Mouse (Mus musculus): ENCODE data around the gene Morc4. TPM values are rescaled to one million over a fixed set of nuclear protein-coding genes. Genes with fewer than 3 reads are reported as not detected.

Gene Morc4
- polyA plus RNA-seq, 1 experiment from 2014 or later: 6.5 TPM

DNA sequence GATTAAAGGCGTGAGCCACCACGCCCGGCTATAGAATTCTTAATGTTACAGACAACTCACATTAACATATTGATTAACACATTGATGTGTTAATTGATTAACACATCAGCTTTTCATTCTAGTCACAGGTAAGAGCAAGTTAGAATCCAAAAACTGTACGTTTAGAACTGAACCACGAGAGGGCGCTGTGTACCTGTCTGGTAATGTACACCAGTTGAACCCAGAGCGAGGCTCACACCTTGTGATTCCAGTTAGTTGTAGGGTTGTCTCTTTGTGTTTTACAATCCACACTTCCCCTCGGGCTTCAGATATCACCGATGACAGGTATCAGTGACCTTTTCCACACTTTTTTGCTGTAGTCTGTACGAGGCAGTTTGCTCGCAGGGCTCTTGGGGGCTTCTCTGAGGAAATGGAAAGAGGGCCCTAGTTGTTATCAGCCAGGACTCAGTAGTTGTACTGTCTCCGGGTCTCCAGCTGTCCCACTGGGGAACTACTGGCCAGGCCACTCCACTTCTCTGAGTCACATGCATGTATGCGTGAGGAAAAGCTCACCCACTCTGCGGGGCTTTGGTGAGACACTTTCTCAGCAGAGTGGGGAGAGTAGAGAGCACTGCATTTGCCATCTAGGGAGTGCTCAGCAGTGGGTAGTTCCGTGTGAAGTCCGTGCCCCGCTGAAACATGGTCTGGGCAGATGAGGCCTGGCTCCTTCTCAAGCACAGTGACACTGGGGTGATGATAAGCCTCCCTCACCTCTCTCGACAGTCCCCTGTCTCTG lies 97.0 kb downstream of the Morc4 start:
- no peaks in the 10 kb centered on the region for H3K9me3 ChIP-seq
- H3K4me3 ChIP-seq: no peak overlapping the region
- 35% methylated on average over 18 of the region's 18 CpGs for WGBS
- H3K4me1 ChIP-seq: no peaks in the 10 kb centered on the region
- H3K27me3 ChIP-seq (ENCODE audit: poor library complexity, severe bottlenecking): peaks cover 87% of the 10 kb centered on the region
- no peak overlapping the region for H3K27ac ChIP-seq
- peak; percentile 45 for DNase-seq (ENCODE audit: extremely low spot score, low spot score)
- H3K36me3 ChIP-seq (replicated peaks): no peaks in the 10 kb centered on the region

Other genes with a start within 250 kb of the Morc4 start
- 0.97 and 1.1 TPM in 2 replicates for gene Tbc1d8b, start 186.7 kb downstream of the Morc4 start, polyA plus RNA-seq (2016; fragmentation: Nextera tagmentation; extraction: Ambion mirVana)
- 0.25 and 0.32 TPM in 2 replicates for gene Gm15013, start 157.2 kb downstream of the Morc4 start, polyA plus RNA-seq (2016; fragmentation: Nextera tagmentation; extraction: Ambion mirVana)
- 0.24 TPM in 1 of 2 replicates, not detected in the other for gene Ripply1, start 89.3 kb downstream of the Morc4 start, polyA plus RNA-seq (2016; fragmentation: Nextera tagmentation; extraction: Ambion mirVana)
- 0.25 TPM in 1 of 2 replicates, not detected in the other for gene Cldn2, start 70.8 kb downstream of the Morc4 start, polyA plus RNA-seq (2016; fragmentation: Nextera tagmentation; extraction: Ambion mirVana)
- gene Rbm41, start 126.9 kb upstream of the Morc4 start, polyA plus RNA-seq (2016; fragmentation: Nextera tagmentation; extraction: Ambion mirVana): 5.4 and 5.6 TPM in 2 replicates
- gene Nup62cl, start 191.0 kb upstream of the Morc4 start, polyA plus RNA-seq (2016; fragmentation: Nextera tagmentation; extraction: Ambion mirVana): 1.9 and 2.0 TPM in 2 replicates
- not detected in 2 replicates for gene Pih1h3b, start 191.2 kb upstream of the Morc4 start, polyA plus RNA-seq (2016; fragmentation: Nextera tagmentation; extraction: Ambion mirVana)